Mouse (Mus musculus) intestine, embryonic 15.5 days (tissue): ENCODE measurements around the gene Sel1l3. TPM values are rescaled to one million over a fixed set of nuclear protein-coding genes. Genes with fewer than 3 reads are reported as not detected.

Source experiments
- ATAC-seq: fragments of 200-750 bp; cut with Nextera tagmentation; 2 replicates; pipeline ENCODE4 v1.8.0; 2017; ENCODE audit warnings: moderate TSS enrichment, moderate library complexity
- H3K27ac ChIP-seq: fragments of 300-500 bp; sonication (generic); 2 replicates; pipeline ENCODE4 v1.5.1; 2015; ENCODE audit warnings: mild to moderate bottlenecking, inconsistent platforms
- H3K27me3 ChIP-seq: fragments of 300-500 bp; sonication (generic); replicated peaks from 2 replicates; pipeline ENCODE4 v1.6.1; 2015; ENCODE audit warnings: inconsistent platforms
- H3K36me3 ChIP-seq: fragments of 300-500 bp; sonication (generic); 2 replicates; pipeline ENCODE4 v1.6.1; 2015; ENCODE audit warnings: inconsistent platforms
- H3K4me1 ChIP-seq: fragments of 300-500 bp; sonication (generic); replicated peaks from 2 replicates; pipeline ENCODE4 v1.6.1; 2015; ENCODE audit warnings: inconsistent platforms
- H3K4me2 ChIP-seq: fragments of 300-500 bp; sonication (generic); replicated peaks from 2 replicates; pipeline ENCODE4 v1.6.1; 2015; ENCODE audit warnings: mild to moderate bottlenecking, inconsistent platforms
- H3K4me3 ChIP-seq: fragments of 300-500 bp; sonication (generic); replicated peaks from 2 replicates; pipeline ENCODE4 v1.5.1; 2015; ENCODE audit warnings: inconsistent platforms
- H3K9ac ChIP-seq: fragments of 300-500 bp; sonication (generic); 2 replicates; pipeline ENCODE4 v1.6.1; 2015; ENCODE audit warnings: inconsistent platforms
- H3K9me3 ChIP-seq: fragments of 300-500 bp; sonication (generic); 2 replicates; pipeline ENCODE4 v1.6.1; 2016; ENCODE audit warnings: inconsistent platforms
- WGBS: fragments of 180-500 bp; shearing (Covaris S2); methylation state at CpG from one replicate; pipeline ENCODE4 v1.1.7; 2015; 5-methylcytosine and 5-hydroxymethylcytosine counted together
- polyA plus RNA-seq: library from polyadenylated mRNA; unstranded; fragments of >200 nt; fragmentation: Nextera tagmentation; extraction: Ambion mirVana; gene quantifications from 2 replicates; pipeline ENCODE4 v1.2.1, GENCODE M21; 2015

Sel1l3 gene
- polyA plus RNA-seq, 1 experiment from 2014 or later: 12.2 TPM

- H3K4me3 ChIP-seq: no peak overlapping the region
- WGBS: 73% methylated on average over 13 of the region's 13 CpGs
- H3K9me3 ChIP-seq: no peaks in the 10 kb centered on the region
- 0 out of 2 replicates have a peak overlapping the region, but pooled peaks have one; percentile 17 for H3K4me2 ChIP-seq
- H3K4me1 ChIP-seq: no peaks in the 10 kb centered on the region
- peak overlapping the region; percentile 28 for H3K27ac ChIP-seq
- no peaks in the 10 kb centered on the region for H3K27me3 ChIP-seq
- no peak for ATAC-seq
- H3K9ac ChIP-seq: no peak overlapping the region
- no peaks in the 10 kb centered on the region for H3K36me3 ChIP-seq
These were observed 20.4 kb downstream of the Sel1l3 start for GRCm38 (mm10) chr5:53193092-53194030.

GRCm38 (mm10) chr5:53188608-53189007, 25.1 kb downstream of the Sel1l3 start:
- 52% methylated on average over 2 of the region's 2 CpGs for WGBS
- no peak for ATAC-seq

GRCm38 (mm10) chr5:53187245-53187644, 26.5 kb downstream of the Sel1l3 start:
- Histone ChIP-seq H3K9me3 (no peaks in the 10 kb centered on the region), H3K4me2 (no peak overlapping the region), H3K9ac (no peak overlapping the region), H3K27ac (peak overlapping the region; percentile 7; the same call in 1 of the 2 replicates), H3K36me3 (no peaks in the 10 kb centered on the region), H3K4me3 (no peak overlapping the region), H3K4me1 (no peaks in the 10 kb centered on the region), H3K27me3 (no peaks in the 10 kb centered on the region)
- WGBS: 39% methylated on average over 10 of the region's 10 CpGs
- ATAC-seq: peak; percentile 80

More at GRCm38 (mm10) chr5:53188608-53189007, 25.1 kb downstream of the Sel1l3 start:
- H3K36me3 ChIP-seq: no peaks in the 10 kb centered on the region
- no peak overlapping the region for H3K27ac ChIP-seq
- no peak overlapping the region for H3K9ac ChIP-seq
- no peak overlapping the region for H3K4me3 ChIP-seq
- no peaks in the 10 kb centered on the region for H3K27me3 ChIP-seq
- no peak overlapping the region for H3K4me2 ChIP-seq
- no peaks in the 10 kb centered on the region for H3K4me1 ChIP-seq
- H3K9me3 ChIP-seq: no peaks in the 10 kb centered on the region

- Histone ChIP-seq H3K9ac (no peak overlapping the region), H3K36me3 (no peaks in the 10 kb centered on the region), H3K27me3 (no peaks in the 10 kb centered on the region), H3K4me3 (no peak overlapping the region), H3K27ac (no peak overlapping the region), H3K4me2 (no peak overlapping the region), H3K4me1 (no peaks in the 10 kb centered on the region), H3K9me3 (no peaks in the 10 kb centered on the region)
- ATAC-seq: no peak
- 54% methylated on average over 11 of the region's 11 CpGs for WGBS
These were observed 27.9 kb downstream of the Sel1l3 start for GRCm38 (mm10) chr5:53185803-53186202.

DNA sequence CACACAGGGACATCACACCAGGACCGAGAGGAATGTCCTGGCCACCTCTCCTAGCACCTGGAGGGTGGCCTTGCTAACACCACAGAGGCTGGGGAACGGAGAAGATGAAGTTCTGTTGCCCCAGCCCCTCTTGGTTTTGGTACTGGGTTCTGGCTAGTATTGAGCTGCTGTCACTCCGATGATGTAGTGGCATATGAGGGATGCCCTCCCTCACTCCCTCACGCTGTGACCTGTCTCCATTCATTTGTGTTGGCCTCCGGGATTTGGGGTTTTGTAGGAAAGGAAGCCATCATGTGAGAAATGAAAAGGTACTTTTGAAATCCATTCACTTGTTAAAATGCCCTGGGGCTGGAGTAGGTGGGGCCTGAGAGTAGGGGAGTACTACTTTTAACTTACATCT, 33.8 kb downstream of the Sel1l3 start:
- Histone ChIP-seq H3K27ac (no peak overlapping the region), H3K27me3 (no peaks in the 10 kb centered on the region), H3K36me3 (no peaks in the 10 kb centered on the region), H3K4me2 (no peak overlapping the region), H3K4me1 (no peaks in the 10 kb centered on the region), H3K4me3 (no peak overlapping the region), H3K9me3 (no peaks in the 10 kb centered on the region), H3K9ac (no peak overlapping the region)
- no peak for ATAC-seq
- 91% methylated on average over 5 of the region's 5 CpGs for WGBS

GRCm38 (mm10) chr5:53176703-53177102, 37.0 kb downstream of the Sel1l3 start:
- no peak for ATAC-seq
- 63% methylated on average over 6 of the region's 6 CpGs for WGBS

GRCm38 (mm10) chr5:53176075-53176474, 37.7 kb downstream of the Sel1l3 start:
- WGBS: 67% methylated on average over 2 of the region's 4 CpGs
- no peak overlapping the region for H3K27ac ChIP-seq
- H3K36me3 ChIP-seq: no peaks in the 10 kb centered on the region
- H3K27me3 ChIP-seq: no peaks in the 10 kb centered on the region
- no peak overlapping the region for H3K4me3 ChIP-seq
- H3K9ac ChIP-seq: no peak overlapping the region
- H3K4me2 ChIP-seq: no peak overlapping the region
- ATAC-seq: no peak
- H3K4me1 ChIP-seq: no peaks in the 10 kb centered on the region
- no peaks in the 10 kb centered on the region for H3K9me3 ChIP-seq

More at GRCm38 (mm10) chr5:53176703-53177102, 37.0 kb downstream of the Sel1l3 start:
- Histone ChIP-seq H3K9ac (no peak overlapping the region), H3K27me3 (no peaks in the 10 kb centered on the region), H3K4me3 (no peak overlapping the region), H3K27ac (no peak overlapping the region), H3K4me1 (no peaks in the 10 kb centered on the region), H3K36me3 (no peaks in the 10 kb centered on the region), H3K9me3 (no peaks in the 10 kb centered on the region), H3K4me2 (no peak overlapping the region)

DNA sequence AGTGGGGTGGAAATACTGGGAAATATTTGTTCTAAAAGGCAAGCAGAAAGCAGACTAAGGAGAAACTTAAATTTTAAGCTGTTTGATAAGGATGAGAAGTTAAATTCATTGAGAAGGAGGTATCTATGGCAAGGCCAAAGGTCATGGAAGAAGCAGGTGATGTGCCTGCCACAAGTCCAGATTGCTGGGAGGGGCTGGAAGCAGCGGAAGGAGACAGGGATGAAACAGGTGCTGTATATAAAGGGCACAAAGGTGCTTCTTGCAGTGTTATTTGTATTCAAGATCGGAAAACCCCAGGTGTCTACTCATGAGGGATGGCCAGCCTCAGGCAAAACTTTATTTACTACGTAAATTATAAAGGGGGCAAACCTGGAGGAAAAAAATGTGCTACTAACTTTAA, 38.5 kb downstream of the Sel1l3 start:
- Histone ChIP-seq H3K36me3 (no peaks in the 10 kb centered on the region), H3K9me3 (no peaks in the 10 kb centered on the region), H3K27me3 (no peaks in the 10 kb centered on the region), H3K4me1 (no peaks in the 10 kb centered on the region), H3K27ac (no peak overlapping the region), H3K4me3 (no peak overlapping the region), H3K4me2 (no peak overlapping the region), H3K9ac (no peak overlapping the region)
- 75% methylated on average over 3 of the region's 3 CpGs for WGBS
- no peak for ATAC-seq

- ATAC-seq: no peak
- H3K27me3 ChIP-seq: no peaks in the 10 kb centered on the region
- H3K36me3 ChIP-seq: no peaks in the 10 kb centered on the region
- no peaks in the 10 kb centered on the region for H3K9me3 ChIP-seq
- 80% methylated on average over 12 of the region's 12 CpGs for WGBS
- no peaks in the 10 kb centered on the region for H3K4me1 ChIP-seq
- no peak overlapping the region for H3K9ac ChIP-seq
- no peak overlapping the region for H3K4me3 ChIP-seq
- H3K27ac ChIP-seq: no peak overlapping the region
- H3K4me2 ChIP-seq: no peak overlapping the region
These were observed 39.3 kb downstream of the Sel1l3 start for GRCm38 (mm10) chr5:53174461-53174860.

DNA sequence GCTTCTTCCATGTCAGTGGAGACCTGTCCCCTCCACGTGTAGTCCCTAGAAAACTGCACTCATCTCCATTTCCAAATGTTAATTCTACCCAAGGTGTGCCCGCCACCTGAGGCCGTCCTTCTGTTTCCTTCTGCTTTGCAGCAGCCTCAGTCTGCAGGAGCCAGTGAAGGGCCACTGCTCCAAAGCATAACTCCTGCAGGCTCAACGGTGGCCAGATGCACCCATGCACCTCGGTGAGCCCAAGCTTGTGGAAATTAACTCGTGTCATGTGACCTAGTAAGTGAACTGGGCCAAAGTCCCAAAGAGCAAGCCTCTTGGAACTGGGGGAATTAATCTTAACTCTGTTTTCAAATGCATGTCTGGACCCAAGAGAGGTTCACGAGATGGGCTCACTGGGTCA, 40.8 kb downstream of the Sel1l3 start:
- no peaks in the 10 kb centered on the region for H3K36me3 ChIP-seq
- WGBS: 78% methylated on average over 7 of the region's 7 CpGs
- no peak overlapping the region for H3K27ac ChIP-seq
- ATAC-seq: peak; percentile 82
- no peak overlapping the region for H3K9ac ChIP-seq
- H3K9me3 ChIP-seq: no peaks in the 10 kb centered on the region
- no peak overlapping the region for H3K4me3 ChIP-seq
- H3K4me2 ChIP-seq: no peak overlapping the region
- H3K4me1 ChIP-seq: no peaks in the 10 kb centered on the region
- H3K27me3 ChIP-seq: no peaks in the 10 kb centered on the region

GRCm38 (mm10) chr5:53172256-53172636, 41.5 kb downstream of the Sel1l3 start:
- Histone ChIP-seq H3K4me1 (no peaks in the 10 kb centered on the region), H3K4me3 (no peak overlapping the region), H3K9ac (no peak overlapping the region), H3K27ac (no peak overlapping the region), H3K4me2 (no peak overlapping the region), H3K27me3 (no peaks in the 10 kb centered on the region), H3K36me3 (no peaks in the 10 kb centered on the region), H3K9me3 (no peaks in the 10 kb centered on the region)
- no peak for ATAC-seq
- WGBS: 78% methylated on average over 10 of the region's 10 CpGs

- Histone ChIP-seq H3K4me2 (no peak overlapping the region), H3K9ac (no peak overlapping the region), H3K4me1 (no peaks in the 10 kb centered on the region), H3K27ac (no peak overlapping the region), H3K36me3 (no peaks in the 10 kb centered on the region), H3K27me3 (no peaks in the 10 kb centered on the region), H3K9me3 (no peaks in the 10 kb centered on the region), H3K4me3 (no peak overlapping the region)
- no peak for ATAC-seq
- WGBS: 82% methylated on average over 6 of the region's 6 CpGs
These were observed 42.0 kb downstream of the Sel1l3 start for GRCm38 (mm10) chr5:53171611-53172255.
